Mouse (Mus musculus) bone marrow, adult 2 months (tissue): ENCODE measurements at regions not wholly inside any gene's neighbourhood (a gene's known extent, or its start where the extent isn't known, plus 50 kb on each side); places are given as distances from the start of the nearest gene placed in this dataset.

Experiments used
- CTCF ChIP-seq: fragments of 200-500 bp; IDR thresholded peaks from 2 replicates; pipeline ENCODE4 v1.5.1; 2011; ENCODE audit warnings: low read length, control low read depth; ENCODE audit not compliant: control insufficient read depth, insufficient read depth
- POLR2A ChIP-seq: fragments of 200-500 bp; IDR thresholded peaks from 2 replicates; pipeline ENCODE4 v1.6.1; 2011; ENCODE audit warnings: low read depth, mild to moderate bottlenecking, control low read depth, low read length, borderline replicate concordance; ENCODE audit not compliant: control insufficient read depth

GRCm38 (mm10) chr8:113976626-113977025, 128.1 kb upstream of the Adamts18 start:
- TF ChIP-seq CTCF (no peak), POLR2A (no peak)
